Mouse (Mus musculus) thymus, postnatal 0 days (tissue): ENCODE data around the gene Pdgfra. TPM values are rescaled to one million over a fixed set of nuclear protein-coding genes. Genes with fewer than 3 reads are reported as not detected.

Experiments
- DNase-seq: peaks from one replicate; pipeline ENCODE4 v3.0.0-alpha.2; 2015; ENCODE audit warnings: low spot score
- microRNA-seq: library from miRNA; unstranded; fragments of <30 nt; microRNA quantifications from one replicate; pipeline ENCODE4, GENCODE M21; 2016; ENCODE audit warnings: borderline number of aligned reads
- polyA plus RNA-seq: library from polyadenylated mRNA; unstranded; fragments of >200 nt; fragmentation: Nextera tagmentation; extraction: Ambion mirVana; gene quantifications from 2 replicates; pipeline ENCODE4 v1.2.1, GENCODE M21; 2015

Pdgfra gene
- polyA plus RNA-seq, 1 experiment from 2014 or later: 1.6 TPM

DNA sequence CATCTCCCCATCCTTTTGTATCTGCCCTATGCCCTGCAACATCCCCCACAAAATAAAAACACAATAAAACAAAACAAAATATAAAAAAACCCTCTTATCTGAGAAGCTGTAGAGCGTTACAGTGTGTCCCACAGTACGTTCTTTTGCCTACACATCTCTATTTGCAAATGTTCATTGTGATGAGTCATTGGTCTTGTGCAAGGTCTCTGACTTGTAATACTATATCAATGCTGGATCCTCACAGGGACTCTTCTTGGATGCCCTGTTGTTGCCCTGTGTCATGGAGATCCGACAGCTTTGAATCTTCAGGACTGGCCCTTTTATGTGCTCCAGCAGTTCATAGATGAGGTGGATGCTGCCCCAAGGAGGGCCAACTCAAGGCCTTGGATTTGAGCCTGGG lies 55.8 kb downstream of the Pdgfra start:
- no peak for DNase-seq

DNA sequence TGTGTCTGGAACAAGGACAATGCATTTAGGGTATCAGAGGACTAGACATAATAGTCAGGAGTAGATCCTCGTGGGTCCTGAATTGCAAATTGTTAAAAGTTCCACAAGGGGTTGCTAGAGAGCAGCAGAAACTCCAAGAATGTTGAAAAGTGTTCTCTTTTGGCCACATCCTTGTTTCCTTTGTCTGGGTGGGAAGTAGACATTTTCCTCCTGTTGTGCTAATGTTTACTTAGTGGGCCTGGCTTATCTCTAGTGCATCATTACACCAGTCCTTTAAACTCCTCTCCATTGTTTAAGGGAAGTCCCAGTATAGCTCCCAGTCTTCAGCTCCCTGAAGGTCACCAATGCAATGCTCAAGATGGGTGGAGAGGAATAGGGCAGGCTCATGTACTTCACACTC lies 57.9 kb downstream of the Pdgfra start:
- peak; percentile 26 for DNase-seq

DNA sequence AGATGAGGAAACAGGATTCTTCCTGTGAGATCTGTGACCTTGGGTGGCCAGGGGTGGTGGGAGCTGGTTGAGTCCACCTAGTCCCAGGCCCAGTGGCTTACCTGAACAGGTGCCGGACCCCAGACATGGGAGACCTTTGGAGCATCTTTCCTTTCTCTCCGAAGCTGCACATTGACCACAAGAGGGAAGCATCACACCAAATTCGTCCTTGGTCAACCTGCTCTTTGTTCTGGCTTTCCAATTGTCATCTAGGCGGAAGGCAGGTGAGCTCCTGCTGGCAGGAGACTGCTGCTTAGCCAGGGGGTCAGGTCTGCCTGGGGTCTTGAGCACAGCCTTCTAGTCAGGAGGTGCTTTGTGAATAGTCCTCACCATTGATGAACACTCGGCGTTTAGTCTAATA lies 62.4 kb downstream of the Pdgfra start:
- DNase-seq: no peak

DNA sequence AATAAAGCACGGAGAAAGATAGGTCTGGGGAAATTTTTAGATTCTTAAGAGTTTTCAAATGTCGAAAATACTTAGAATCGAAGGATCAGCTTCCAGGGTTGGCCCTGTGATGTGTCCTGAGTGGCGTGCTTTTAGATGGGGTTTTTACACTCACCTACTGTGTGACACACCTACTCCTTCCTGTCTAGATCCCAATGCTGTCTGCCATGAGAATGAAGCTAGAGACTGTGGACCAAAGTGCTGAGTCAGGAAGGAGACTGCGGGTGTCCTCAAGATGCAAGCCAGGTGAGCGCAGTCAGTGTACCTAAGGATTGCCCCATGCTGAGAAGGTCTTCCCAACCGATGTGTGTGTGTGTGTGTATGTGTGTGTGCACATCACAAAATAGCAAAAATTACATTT lies 62.8 kb downstream of the Pdgfra start:
- no peak for DNase-seq

DNA sequence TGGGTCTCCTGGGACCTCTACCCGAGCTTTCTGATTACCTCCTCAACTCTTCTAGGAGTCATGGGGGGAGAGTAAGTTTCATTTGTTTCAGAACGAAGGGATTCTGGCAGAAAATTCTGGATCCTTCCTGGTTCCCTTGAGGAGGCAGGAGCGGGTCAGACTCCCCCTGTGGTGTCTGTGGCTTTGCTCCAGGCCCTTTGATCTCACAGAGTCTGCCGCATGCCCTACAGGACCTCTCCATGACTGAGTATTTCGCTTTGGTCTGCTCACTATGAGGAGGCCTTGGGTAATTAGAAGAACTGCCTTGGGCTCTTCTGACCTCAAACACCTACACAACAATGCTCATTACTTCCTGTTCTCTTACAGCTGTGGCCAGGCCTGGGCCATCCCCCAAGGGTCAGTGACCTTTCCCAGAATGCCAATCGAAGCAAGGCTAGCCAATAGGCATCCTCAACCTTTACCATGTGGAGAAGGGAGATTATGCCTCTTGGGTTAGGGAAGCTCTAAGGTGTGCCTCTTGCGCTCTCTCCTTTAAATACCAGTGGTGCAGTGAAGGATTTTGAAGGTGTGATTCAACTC lies 63.7 kb downstream of the Pdgfra start:
- no peak for DNase-seq

DNA sequence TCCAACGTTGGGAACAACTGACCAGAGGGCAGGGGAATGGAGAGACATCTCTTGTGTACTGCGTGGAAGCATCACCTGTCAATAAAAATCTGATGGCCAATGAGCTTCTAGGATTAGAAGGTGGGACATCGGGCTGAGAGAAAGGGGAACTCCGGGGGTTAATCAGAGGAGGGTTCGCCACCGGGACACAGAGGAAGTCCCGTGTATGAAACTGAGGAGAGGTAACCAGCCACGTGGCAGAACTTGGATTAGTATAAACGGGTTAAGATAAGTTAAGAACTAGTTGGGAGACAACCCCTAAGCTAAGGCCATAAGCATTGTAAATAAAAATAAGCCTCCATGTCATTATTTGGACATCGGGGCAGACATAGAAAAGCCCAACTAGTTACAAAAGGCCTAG lies 69.5 kb downstream of the Pdgfra start:
- no peak for DNase-seq

DNA sequence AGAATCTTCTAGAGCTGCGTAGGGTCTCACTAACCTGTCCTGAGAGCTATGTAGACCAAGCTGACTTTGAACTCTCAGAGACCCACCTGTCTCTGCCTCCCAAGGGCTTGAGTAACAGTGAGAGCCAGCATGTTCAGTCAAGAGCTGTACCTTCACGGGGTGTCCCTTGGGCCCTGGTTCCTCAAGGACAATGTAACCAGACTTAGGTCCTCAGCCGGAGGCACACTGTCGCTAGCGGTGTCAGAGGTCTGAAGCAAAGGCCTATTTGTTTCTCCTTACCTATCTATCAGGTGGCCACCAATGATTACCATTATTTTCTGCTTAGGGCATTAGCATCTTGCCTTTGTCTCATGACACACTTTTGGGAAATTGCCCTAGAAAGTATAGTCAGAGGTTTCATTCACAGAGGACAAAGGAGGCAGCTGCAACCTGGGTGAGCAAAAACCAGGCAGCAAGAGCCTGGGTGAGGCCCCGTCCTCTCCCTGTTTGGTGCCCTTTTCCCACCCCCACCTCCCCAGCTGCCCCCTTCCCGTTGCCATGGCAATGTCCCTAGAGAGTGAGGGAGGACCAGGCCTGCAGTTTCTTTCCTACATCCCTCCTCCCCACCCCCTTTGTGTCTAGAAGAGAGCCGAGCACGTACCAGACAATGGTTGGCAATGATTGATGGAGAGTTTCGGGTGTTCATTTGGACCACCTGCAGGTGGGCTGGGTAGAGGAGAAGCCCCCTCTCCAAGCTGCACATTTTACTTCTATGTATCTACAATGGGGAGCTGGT lies 70.6 kb downstream of the Pdgfra start:
- no peak for DNase-seq

DNA sequence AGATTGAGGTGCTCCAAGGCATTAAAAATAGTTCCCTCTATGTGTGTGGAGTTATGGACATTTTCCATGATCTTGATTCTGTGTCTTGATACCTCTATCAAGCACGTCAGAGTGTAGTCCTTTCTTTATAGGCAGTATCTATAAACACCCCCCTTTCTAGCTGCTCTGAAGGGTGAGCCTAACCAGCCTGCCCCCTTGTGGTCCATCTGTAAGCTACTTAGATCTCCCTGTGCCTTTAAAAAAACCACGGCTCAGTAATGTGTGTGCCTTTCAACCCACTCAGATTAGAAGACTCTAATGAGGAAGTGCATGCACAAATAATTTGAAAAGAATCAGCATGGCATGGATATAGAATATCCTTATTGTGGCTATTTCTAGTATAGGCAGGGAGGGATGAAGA lies 86.3 kb downstream of the Pdgfra start:
- DNase-seq: peak; percentile 7

DNA sequence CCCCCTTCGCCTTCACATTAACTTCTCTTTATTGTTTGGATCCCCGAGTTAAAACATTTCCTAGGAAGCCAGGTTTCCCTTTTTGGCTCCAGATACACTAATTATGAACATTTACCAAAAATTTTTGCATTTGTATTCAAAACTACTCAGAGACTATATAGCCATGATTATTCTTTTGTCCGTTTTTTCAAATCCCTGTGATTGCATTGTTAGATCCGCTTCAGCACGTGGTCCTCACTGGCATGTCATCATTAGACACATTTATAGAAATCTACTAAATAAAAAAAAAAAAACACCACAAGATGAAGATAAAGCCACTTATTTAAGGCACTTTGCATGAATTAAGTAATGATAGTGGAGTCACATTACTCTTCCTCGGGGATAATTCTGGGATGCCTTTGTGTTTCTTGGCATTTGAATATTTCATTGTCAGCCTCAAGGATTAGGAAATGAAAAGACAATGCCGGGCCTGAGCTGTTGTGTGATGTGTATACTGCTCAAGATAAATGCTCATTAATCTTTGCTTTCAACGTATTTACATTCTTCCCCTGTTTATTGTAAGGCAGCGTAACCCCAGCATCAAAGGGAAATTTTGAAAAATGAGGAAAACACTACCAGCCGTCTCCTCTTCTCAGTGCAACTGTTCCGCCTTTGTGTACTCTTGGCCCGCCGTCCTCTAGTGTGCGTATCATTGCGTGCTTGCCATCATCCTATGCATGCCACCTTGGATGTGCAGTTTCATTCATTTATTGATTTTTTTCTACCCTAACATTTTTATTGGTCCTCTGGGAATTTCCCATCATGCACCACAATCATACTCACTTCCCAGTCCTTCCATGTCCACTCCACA lies 87.1 kb downstream of the Pdgfra start:
- no peak for DNase-seq

DNA sequence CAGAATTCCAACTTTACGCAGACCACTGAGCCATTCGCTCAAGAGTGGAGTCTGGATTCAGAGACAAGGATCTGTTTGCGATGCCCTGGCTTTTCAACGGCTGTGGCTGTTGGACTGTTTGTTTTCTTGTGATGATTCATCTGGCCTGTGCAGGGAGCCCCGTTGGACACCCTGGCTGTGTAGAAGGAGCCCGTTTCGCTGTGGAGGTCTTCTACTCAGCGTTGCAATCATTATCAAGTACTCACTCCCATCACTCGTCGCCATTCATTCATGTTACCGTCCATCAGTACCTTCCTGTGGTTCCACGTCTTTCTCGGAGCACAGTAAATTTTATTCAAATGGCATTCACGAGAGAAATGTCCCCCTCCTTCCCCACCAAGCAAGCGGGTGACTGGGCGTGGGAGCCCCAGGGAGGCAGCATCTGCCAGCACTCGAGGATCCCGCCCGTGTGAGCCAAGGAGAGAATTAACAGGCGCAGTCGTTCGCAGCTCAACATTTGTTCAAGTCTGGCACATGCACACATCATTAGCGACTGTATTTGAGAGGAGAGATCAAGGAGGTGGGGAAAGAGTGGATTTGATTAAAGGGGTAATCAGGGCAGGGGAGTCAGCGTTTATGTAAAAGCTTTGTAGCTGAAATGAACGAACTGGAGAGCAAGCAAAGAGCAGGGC lies 95.1 kb downstream of the Pdgfra start:
- no peak for DNase-seq

Small RNAs within 50 kb of the gene (microRNA-seq; reads per million reads assigned to microRNA genes)
- gene Mir7025: not detected

Other genes starting within 250 kb of the Pdgfra start
- 62.4 and 65.0 TPM in 2 replicates for gene Chic2, start 107.5 kb upstream of the Pdgfra start, polyA plus RNA-seq
- gene Gsx2, start 76.7 kb upstream of the Pdgfra start, polyA plus RNA-seq: not detected in 2 replicates